Mouse (Mus musculus): ENCODE data around the gene Car5a. TPM values are rescaled to one million over a fixed set of nuclear protein-coding genes. Genes with fewer than 3 reads are reported as not detected.

The Car5a gene
- polyA plus RNA-seq, 1 experiment from 2014 or later: 0.72 TPM

DNA sequence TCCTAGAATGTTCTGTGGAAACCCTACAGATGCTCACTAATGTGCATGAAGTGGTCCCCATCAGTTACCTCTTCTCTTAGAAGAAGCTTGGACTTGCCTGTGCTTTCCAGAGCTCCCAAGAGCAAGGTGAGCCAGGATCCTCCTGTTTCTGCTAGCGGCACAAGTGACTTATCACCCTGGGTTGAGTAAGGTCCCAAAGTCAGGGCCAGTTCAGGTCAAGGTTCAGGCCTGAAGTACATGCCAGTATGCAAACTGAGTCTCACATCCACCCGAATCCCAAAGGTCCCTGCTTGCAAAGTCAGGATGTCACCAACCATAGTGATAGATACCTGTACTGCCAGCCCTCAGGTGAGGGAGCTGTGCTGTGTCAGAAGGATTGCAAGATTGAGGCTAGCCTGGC lies 74.5 kb downstream of the Car5a start:
- no peak for ATAC-seq
- WGBS: 92% methylated on average over 2 of the region's 2 CpGs
- Histone ChIP-seq H3K9me3 (ENCODE audit: control insufficient read depth, low read length) (no peaks in the 10 kb centered on the region), H3K27me3 (replicated peaks; ENCODE audit: control insufficient read depth, insufficient read depth, low read length) (no peaks in the 10 kb centered on the region), H3K36me3 (ENCODE audit: control insufficient read depth, insufficient read depth) (no peaks in the 10 kb centered on the region), H3K4me3 (replicated peaks; ENCODE audit: low read length) (no peak overlapping the region), H3K9ac (replicated peaks; ENCODE audit: low read depth, low read length) (no peak overlapping the region), H3K4me1 (replicated peaks; ENCODE audit: control insufficient read depth, insufficient read depth, low read length) (no peaks in the 10 kb centered on the region; the same call in 1 of the 2 replicates), H3K4me2 (ENCODE audit: low read length) (no peak overlapping the region), H3K27ac (ENCODE audit: low read length) (no peak overlapping the region)

DNA sequence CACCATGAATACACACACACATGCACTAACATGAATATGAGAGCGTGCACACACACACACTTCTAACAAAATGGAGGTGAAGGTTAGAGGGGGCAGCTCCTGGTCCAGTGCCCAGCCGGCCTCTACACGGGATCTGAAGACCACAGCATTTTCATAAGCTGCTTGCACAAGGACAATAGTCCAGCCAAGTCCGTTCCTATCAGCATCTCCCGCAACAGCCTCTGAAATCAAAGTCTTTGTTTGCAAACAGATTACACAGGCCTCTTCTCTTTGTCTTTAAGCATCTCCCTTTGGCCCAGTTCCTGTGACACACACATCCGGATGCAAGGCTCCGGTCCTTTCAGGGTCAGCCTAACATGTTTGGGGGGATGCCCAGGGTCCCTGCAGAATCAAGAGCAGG lies 75.8 kb downstream of the Car5a start:
- no peak overlapping the region for H3K4me2 ChIP-seq (ENCODE audit: low read length)
- no peaks in the 10 kb centered on the region; the same call in 1 of the 2 replicates for H3K4me1 ChIP-seq (replicated peaks; ENCODE audit: control insufficient read depth, insufficient read depth, low read length)
- H3K27me3 ChIP-seq (replicated peaks; ENCODE audit: control insufficient read depth, insufficient read depth, low read length): no peaks in the 10 kb centered on the region
- ATAC-seq: no peak
- 74% methylated on average over 7 of the region's 7 CpGs for WGBS
- H3K27ac ChIP-seq (ENCODE audit: low read length): no peak overlapping the region
- no peaks in the 10 kb centered on the region for H3K36me3 ChIP-seq (ENCODE audit: control insufficient read depth, insufficient read depth)
- H3K9me3 ChIP-seq (ENCODE audit: control insufficient read depth, low read length): no peaks in the 10 kb centered on the region
- H3K4me3 ChIP-seq (replicated peaks; ENCODE audit: low read length): no peak overlapping the region
- H3K9ac ChIP-seq (replicated peaks; ENCODE audit: low read depth, low read length): no peak overlapping the region

DNA sequence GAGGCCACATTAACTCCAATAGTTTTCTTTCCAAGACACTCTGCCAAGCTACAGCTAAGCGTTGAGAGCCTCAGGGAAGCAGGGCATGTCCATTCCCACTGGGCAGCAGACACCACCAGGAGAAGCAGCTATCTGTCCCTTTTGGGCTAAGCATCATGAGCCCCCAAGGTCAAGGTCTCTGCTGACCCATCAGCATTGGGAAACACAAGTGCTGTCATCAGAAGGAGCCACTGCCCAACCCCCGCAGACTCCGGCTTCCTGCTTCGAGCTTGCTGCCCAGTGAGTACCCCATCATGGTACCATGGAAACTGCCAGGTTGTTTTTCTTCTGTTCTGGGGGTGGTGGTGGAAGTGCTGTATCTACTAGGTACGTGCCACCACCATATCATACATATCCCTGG lies 76.5 kb downstream of the Car5a start:
- Histone ChIP-seq H3K27me3 (replicated peaks; ENCODE audit: control insufficient read depth, insufficient read depth, low read length) (no peaks in the 10 kb centered on the region), H3K4me2 (ENCODE audit: low read length) (no peak overlapping the region), H3K27ac (ENCODE audit: low read length) (no peak overlapping the region), H3K9me3 (ENCODE audit: control insufficient read depth, low read length) (no peaks in the 10 kb centered on the region), H3K4me1 (replicated peaks; ENCODE audit: control insufficient read depth, insufficient read depth, low read length) (no peaks in the 10 kb centered on the region; the same call in 1 of the 2 replicates), H3K9ac (replicated peaks; ENCODE audit: low read depth, low read length) (no peak overlapping the region), H3K4me3 (replicated peaks; ENCODE audit: low read length) (no peak overlapping the region), H3K36me3 (ENCODE audit: control insufficient read depth, insufficient read depth) (no peaks in the 10 kb centered on the region)
- WGBS: 91% methylated on average over 5 of the region's 5 CpGs
- no peak for ATAC-seq

Small RNA genes within 50 kb of the gene (microRNA-seq; reads per million reads assigned to microRNA genes)
- gene Mir7237: not detected

Other genes with a start within 250 kb of the Car5a start
- gene Jph3, start 215.3 kb downstream of the Car5a start, polyA plus RNA-seq (2015; fragmentation: Nextera tagmentation; extraction: Ambion mirVana): 93.4 and 95.3 TPM in 2 replicates
- 45.8 and 51.5 TPM in 2 replicates for gene Klhdc4, start 115.3 kb downstream of the Car5a start, polyA plus RNA-seq (2015; fragmentation: Nextera tagmentation; extraction: Ambion mirVana)
- gene Slc7a5, start 37.2 kb downstream of the Car5a start, polyA plus RNA-seq (2015; fragmentation: Nextera tagmentation; extraction: Ambion mirVana): 44.1 and 47.5 TPM in 2 replicates
- gene Banp, start 4.8 kb upstream of the Car5a start, polyA plus RNA-seq (2015; fragmentation: Nextera tagmentation; extraction: Ambion mirVana): 68.4 and 69.9 TPM in 2 replicates

Data from forebrain, embryonic 16.5 days (tissue).